Mouse (Mus musculus) kidney, embryonic 16.5 days (tissue): Measurements from ENCODE around the gene Dcst2. TPM values are rescaled to one million over a fixed set of nuclear protein-coding genes. Genes with fewer than 3 reads are reported as not detected.

ENCODE experiments used
- ATAC-seq: fragments of 200-750 bp; cut with Nextera tagmentation; 2 replicates; pipeline ENCODE4 v1.8.0; 2017; ENCODE audit warnings: moderate TSS enrichment; ENCODE audit not compliant: low FRiP score, low TSS enrichment
- H3K27ac ChIP-seq: fragments of 300-500 bp; sonication (generic); 2 replicates; pipeline ENCODE4 v1.5.1; 2014; ENCODE audit warnings: low read length
- H3K27me3 ChIP-seq: fragments of 300-500 bp; sonication (generic); 2 replicates; pipeline ENCODE4 v1.6.1; 2014; ENCODE audit warnings: low read length, control low read depth, mixed read lengths; ENCODE audit not compliant: insufficient read depth
- H3K36me3 ChIP-seq: fragments of 300-500 bp; sonication (generic); 2 replicates; pipeline ENCODE4 v1.6.1; 2014; ENCODE audit warnings: low read length, control low read depth, mixed read lengths; ENCODE audit not compliant: insufficient read depth
- H3K4me1 ChIP-seq: fragments of 300-500 bp; sonication (generic); 2 replicates; pipeline ENCODE4 v1.6.1; 2014; ENCODE audit warnings: low read length, control low read depth, mixed read lengths; ENCODE audit not compliant: insufficient read depth
- H3K4me2 ChIP-seq: fragments of 300-500 bp; sonication (generic); replicated peaks from 2 replicates; pipeline ENCODE4 v1.6.1; 2014; ENCODE audit warnings: low read depth, low read length
- H3K4me3 ChIP-seq: fragments of 300-500 bp; sonication (generic); 2 replicates; pipeline ENCODE4 v1.5.1; 2014; ENCODE audit warnings: mild to moderate bottlenecking, low read length
- H3K9ac ChIP-seq: fragments of 300-500 bp; sonication (generic); replicated peaks from 2 replicates; pipeline ENCODE4 v1.6.1; 2014; ENCODE audit warnings: low read length
- H3K9me3 ChIP-seq: fragments of 300-500 bp; sonication (generic); 2 replicates; pipeline ENCODE4 v1.6.1; 2016; ENCODE audit warnings: low read length, control low read depth
- WGBS: fragments of 180-500 bp; shearing (Covaris S2); extraction: QIAGEN DNeasy Blood & Tissue Kit; methylation state at CpG from one replicate; pipeline ENCODE4 v1.1.7; 2014; 5-methylcytosine and 5-hydroxymethylcytosine counted together
- polyA plus RNA-seq: library from polyadenylated mRNA; unstranded; fragments of >200 nt; fragmentation: Nextera tagmentation; extraction: Ambion mirVana; gene quantifications from 2 replicates; pipeline ENCODE4 v1.2.1, GENCODE M21; 2015

The Dcst2 gene
- polyA plus RNA-seq, 1 experiment from 2014 or later = 0.35 TPM

DNA sequence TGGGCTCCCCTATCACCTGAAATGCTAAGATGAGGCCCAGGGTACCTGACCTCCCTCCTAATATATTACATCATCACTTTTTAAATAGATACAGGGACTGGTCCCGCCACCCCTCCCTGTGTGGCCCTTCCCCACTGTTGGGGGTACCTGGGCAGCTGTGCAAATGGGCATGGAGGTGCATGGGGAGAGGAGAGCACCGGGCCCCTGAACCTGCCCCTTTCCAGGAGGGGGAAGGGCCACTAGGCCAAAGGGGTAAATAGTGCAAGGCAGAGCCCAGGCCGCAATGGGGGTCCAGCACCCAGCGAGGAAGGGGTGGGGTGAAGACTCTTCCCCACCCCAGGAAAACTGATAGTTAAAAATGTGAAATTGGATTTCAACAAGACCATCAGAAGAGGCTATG lies 16.1 kb downstream of the Dcst2 start:
- H3K9me3 ChIP-seq = no peaks in the 10 kb centered on the region
- ATAC-seq = peak; percentile 13
- peaks cover 13% of the 10 kb centered on the region for H3K4me1 ChIP-seq
- H3K36me3 ChIP-seq = peaks cover 12% of the 10 kb centered on the region; the same call in 1 of the 2 replicates
- peak overlapping the region; percentile 54; the same call in 1 of the 2 replicates for H3K4me3 ChIP-seq
- peak overlapping the region; percentile 72 for H3K9ac ChIP-seq
- peak overlapping the region; percentile 62 for H3K4me2 ChIP-seq
- H3K27me3 ChIP-seq = no peaks in the 10 kb centered on the region
- 78% methylated on average over 4 of the region's 4 CpGs for WGBS
- H3K27ac ChIP-seq = no peak overlapping the region

DNA sequence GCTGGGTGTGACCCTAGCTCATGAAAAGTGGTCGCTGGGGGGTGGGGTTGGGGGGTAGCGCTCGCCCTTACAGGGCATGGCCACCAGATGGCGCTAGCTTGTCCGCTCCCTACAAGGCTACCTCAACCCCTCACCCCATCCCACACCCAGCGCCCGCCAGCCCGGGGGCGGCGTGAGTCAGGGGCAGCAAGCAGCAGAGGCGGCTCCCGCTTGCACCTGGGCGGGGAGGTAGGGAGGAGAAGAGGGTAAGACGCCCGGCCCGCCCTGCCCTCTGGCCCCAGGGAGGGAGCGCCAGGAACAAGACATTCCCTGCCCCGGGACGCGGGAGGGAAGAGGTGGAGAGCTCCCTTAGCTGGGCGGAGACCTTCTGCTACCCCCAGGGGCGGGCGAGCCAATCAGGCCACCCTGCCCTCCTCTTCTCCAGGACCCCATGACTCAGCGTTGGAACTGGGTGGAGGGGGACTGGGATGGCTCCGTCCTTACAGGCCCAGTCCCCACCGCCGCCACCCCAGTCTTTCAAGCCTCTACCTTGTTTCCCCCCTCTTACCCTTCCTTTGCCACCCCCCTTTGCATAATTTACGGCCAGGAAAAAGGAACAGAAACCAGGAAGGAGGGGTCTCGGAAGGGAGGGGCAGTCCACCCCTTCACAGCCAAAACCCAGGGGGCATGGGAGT lies 16.8 kb downstream of the Dcst2 start:
- Histone ChIP-seq H3K9me3 (no peaks in the 10 kb centered on the region), H3K4me2 (peak overlapping the region; percentile 62), H3K9ac (peak overlapping the region; percentile 72), H3K27me3 (no peaks in the 10 kb centered on the region), H3K4me1 (peaks cover 13% of the 10 kb centered on the region), H3K4me3 (peak overlapping the region; percentile 54), H3K36me3 (peaks cover 12% of the 10 kb centered on the region; the same call in 1 of the 2 replicates), H3K27ac (peak overlapping the region; percentile 51)
- WGBS = under 1% methylated on average over 28 of the region's 29 CpGs
- peak; percentile 92 for ATAC-seq

DNA sequence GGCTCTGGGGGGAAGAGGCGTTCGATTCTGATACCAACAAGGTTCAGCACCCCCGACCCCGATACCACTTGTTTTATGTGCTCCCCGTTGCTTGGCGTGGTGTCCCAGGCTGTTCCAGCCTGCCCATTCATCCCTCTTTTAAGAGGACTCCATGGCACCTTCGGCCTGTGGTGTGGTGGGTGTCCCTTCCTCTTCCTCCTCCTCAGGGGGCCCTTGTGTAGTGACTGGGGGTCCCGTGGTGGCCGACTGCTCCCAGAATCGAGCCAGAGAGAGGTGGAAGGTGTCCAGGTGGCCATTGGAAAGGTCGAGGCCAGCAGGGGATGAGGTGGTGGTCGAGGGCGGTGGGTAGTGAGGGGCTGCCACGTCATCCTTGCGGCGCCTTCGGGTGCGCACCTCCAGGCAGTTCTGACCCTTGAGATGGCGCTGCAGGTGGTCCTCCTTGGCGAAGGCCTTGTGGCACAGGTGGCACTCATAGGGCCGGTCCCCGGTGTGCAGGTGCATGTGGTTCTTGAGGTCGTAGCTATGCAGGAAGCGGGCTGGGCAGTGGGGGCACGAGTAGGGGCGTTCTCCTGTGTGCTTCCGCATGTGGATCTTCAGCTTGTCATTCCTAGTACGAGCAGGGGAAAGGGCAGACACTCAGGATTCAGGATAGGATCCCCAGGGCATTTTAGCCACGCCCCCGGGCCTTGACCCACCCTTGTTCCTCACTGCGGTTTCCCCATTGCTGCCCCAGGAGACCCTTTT lies 17.8 kb downstream of the Dcst2 start:
- no peak overlapping the region; the same call in 1 of the 2 replicates for H3K27ac ChIP-seq

DNA sequence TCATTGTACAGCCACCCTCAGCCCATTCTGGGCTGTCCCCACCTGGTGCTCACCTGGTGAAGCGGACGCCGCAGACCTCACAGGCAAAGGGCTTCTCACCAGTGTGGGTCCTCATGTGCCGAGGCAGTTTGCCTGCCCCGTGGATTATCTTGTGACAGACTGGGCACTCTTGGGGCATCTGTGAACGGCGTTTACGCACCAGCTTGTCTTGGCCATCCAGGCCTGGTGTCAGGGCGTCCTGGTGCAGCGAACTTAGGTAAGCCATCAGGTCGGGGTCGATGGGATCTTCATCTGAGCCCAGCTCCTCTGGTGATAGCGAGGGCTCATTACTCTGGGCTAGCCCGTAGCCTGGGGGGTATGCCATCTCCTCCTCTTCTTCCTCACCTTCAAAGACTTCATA lies 18.5 kb downstream of the Dcst2 start:
- H3K4me3 ChIP-seq = no peak overlapping the region
- no peak overlapping the region for H3K9ac ChIP-seq
- H3K4me1 ChIP-seq = peaks cover 20% of the 10 kb centered on the region
- no peaks in the 10 kb centered on the region for H3K9me3 ChIP-seq
- no peak for ATAC-seq
- H3K4me2 ChIP-seq = no peak overlapping the region
- H3K27ac ChIP-seq = no peak overlapping the region
- H3K36me3 ChIP-seq = peaks cover 12% of the 10 kb centered on the region; the same call in 1 of the 2 replicates
- WGBS = 94% methylated on average over 14 of the region's 14 CpGs
- no peaks in the 10 kb centered on the region for H3K27me3 ChIP-seq

More for the DNA sequence above, 17.8 kb downstream of the Dcst2 start:
- no peak for ATAC-seq
- Histone ChIP-seq H3K9me3 (no peaks in the 10 kb centered on the region), H3K36me3 (peaks cover 12% of the 10 kb centered on the region; the same call in 1 of the 2 replicates), H3K4me1 (peaks cover 13% of the 10 kb centered on the region), H3K4me2 (peak overlapping the region; percentile 62; the same call in 1 of the 2 replicates), H3K27me3 (no peaks in the 10 kb centered on the region), H3K9ac (no peak overlapping the region; the same call in 1 of the 2 replicates), H3K4me3 (no peak overlapping the region)
- WGBS = 89% methylated on average over 31 of the region's 31 CpGs

DNA sequence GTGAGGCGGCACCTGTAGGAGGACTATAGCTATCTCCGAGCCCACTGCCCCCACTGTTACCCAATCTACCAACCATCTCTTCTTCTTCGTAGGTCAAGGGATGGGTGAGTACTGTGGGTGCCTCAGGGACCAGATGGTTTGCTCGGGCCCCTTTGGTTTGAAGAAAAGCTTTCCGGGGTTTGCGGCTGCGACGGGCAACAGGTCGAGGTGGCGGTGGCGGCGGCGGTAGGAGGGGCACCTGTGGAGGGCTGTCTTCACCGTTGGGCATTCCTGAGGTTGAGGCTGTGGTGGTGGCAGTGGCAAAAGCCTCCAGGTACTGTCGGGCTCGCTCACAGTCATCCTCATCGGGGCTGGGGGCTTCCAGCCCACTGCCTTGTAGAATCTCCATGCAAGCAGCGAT lies 18.9 kb downstream of the Dcst2 start:
- ATAC-seq = no peak
- Histone ChIP-seq H3K27ac (no peak overlapping the region), H3K4me1 (peaks cover 24% of the 10 kb centered on the region), H3K9me3 (no peaks in the 10 kb centered on the region), H3K36me3 (peaks cover 12% of the 10 kb centered on the region; the same call in 1 of the 2 replicates), H3K27me3 (no peaks in the 10 kb centered on the region), H3K4me3 (no peak overlapping the region), H3K4me2 (no peak overlapping the region), H3K9ac (no peak overlapping the region)
- WGBS = 94% methylated on average over 18 of the region's 18 CpGs

DNA sequence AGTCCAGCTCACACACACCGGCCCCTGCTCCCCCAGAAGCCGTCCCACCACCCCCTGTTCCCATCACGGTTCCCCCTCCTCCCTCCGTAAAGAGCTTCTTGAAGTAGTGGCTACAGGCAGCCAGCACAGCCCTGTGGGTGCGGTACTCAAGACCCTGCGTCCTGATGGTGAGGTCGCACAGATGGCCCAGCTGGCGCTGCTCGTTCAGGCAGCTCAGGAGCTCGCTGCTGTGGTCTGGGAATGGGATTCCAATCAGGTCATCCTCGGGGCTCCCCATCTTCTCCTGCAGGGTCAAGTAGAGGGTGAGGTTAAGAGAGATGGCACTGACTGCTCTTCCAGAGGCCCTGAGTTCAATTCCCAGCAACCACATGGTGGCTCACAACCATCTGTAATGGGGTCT lies 19.5 kb downstream of the Dcst2 start:
- Histone ChIP-seq H3K4me1 (peaks cover 26% of the 10 kb centered on the region), H3K36me3 (peaks cover 12% of the 10 kb centered on the region; the same call in 1 of the 2 replicates), H3K9ac (no peak overlapping the region), H3K4me2 (no peak overlapping the region), H3K4me3 (no peak overlapping the region), H3K27ac (no peak overlapping the region), H3K9me3 (no peaks in the 10 kb centered on the region), H3K27me3 (no peaks in the 10 kb centered on the region)
- ATAC-seq = no peak
- 81% methylated on average over 11 of the region's 11 CpGs for WGBS

DNA sequence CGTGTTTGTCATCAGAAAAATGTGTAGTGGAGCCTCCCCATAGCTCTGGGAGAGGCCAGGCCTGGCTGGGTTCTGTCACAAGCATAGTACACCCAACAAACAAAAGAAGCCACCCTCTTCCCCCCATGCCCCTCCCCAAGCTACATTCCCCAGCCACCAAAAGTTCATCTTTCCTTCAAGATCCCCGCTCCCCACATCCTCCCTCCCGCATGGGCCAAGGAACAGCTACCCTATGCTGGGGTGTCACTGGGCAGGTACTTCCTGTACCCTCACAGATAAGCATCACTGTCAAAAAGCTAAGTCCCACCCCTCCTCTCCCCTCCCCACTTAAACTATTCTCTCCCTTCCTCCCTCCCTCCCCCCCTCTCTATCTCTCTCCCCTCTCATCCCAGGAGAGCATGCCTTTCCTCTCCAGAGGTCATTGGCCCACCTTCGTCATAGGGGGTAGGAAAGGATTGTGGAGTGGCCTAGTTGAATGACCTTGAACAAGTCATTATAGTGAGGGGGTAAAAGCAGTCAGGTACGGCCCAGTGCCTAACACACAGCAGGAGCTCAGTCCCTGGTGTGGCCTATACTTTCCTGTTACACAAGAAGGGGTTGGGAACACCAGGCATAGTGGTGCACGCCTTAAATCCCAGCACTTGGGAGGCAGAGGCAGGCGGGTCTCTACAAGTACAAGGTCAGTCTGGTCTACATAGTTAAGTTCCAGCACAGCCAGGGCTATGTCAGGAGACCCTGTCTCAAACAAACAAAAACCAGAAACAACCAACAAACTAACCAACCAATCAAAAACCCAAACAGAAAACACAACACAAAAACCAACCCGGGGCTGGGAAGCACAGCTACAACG lies 20.5 kb downstream of the Dcst2 start:
- WGBS = 88% methylated on average over 9 of the region's 9 CpGs
- H3K9ac ChIP-seq = no peak overlapping the region
- H3K36me3 ChIP-seq = peaks cover 12% of the 10 kb centered on the region; the same call in 1 of the 2 replicates
- no peak overlapping the region for H3K4me2 ChIP-seq
- H3K4me3 ChIP-seq = no peak overlapping the region
- no peaks in the 10 kb centered on the region for H3K9me3 ChIP-seq
- no peaks in the 10 kb centered on the region for H3K27me3 ChIP-seq
- H3K27ac ChIP-seq = no peak overlapping the region
- peaks cover 36% of the 10 kb centered on the region for H3K4me1 ChIP-seq
- ATAC-seq = no peak

DNA sequence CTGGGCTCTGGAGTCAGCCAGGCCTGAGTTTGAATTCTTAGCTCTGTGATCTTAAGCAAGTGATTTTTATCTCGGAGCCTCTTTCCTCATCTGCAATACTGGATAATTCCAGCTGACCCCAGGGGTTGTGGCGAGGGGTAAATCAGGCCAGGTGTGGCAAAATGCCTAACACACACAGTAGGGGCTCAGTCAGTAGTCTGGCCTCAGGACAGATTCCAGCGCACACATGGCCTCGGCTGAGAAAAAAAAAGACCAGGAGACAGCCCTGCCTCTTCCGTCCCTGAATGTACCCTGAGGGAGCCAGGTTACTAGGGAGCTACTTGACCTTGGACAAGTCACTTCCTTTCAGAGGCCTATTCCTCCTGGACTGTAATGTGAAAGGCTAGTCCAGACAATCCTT lies 21.2 kb downstream of the Dcst2 start:
- Histone ChIP-seq H3K27ac (no peak overlapping the region), H3K9ac (no peak overlapping the region), H3K4me1 (peaks cover 38% of the 10 kb centered on the region), H3K4me2 (no peak overlapping the region), H3K36me3 (peaks cover 12% of the 10 kb centered on the region; the same call in 1 of the 2 replicates), H3K4me3 (no peak overlapping the region), H3K9me3 (no peaks in the 10 kb centered on the region), H3K27me3 (no peaks in the 10 kb centered on the region)
- 78% methylated on average over 5 of the region's 5 CpGs for WGBS
- ATAC-seq = no peak

DNA sequence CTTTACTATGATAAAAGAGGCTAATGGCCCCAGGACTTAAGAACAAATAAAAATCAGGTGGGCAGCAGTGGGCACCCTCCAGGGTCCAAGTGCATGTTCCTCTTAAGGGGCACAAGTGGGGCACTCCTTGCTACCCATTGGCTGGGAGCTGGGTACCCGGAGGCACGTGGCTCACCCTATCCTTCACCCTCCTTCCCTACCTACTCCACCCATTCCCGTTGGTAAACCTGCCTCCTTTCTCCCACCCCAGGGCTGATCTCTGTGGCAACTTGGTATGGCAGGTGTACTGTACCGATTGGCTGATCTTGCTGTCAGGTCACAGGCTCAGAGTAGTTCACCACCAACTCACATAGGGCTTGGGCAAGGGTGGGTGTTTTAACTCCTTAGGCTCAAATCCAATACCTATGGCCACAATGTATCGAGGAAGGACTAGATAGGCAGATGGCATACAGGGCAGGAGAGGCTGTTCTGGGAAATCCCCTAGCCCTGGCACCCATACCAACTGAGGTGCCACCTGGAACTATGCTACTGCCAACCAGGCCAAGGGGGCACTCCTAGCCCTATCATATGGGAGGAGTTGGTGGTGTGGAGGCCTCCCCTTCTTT lies 22.0 kb downstream of the Dcst2 start:
- 87% methylated on average over 5 of the region's 5 CpGs for WGBS
- Histone ChIP-seq H3K36me3 (peaks cover 12% of the 10 kb centered on the region; the same call in 1 of the 2 replicates), H3K4me3 (no peak overlapping the region), H3K9me3 (no peaks in the 10 kb centered on the region), H3K27me3 (no peaks in the 10 kb centered on the region), H3K27ac (no peak overlapping the region), H3K9ac (no peak overlapping the region), H3K4me1 (peaks cover 34% of the 10 kb centered on the region), H3K4me2 (no peak overlapping the region)
- no peak for ATAC-seq
